Mouse (Mus musculus): Measurements from ENCODE around the gene 4933402J07Rik. TPM values are rescaled to one million over a fixed set of nuclear protein-coding genes. Genes with fewer than 3 reads are reported as not detected.

The 4933402J07Rik gene
- polyA plus RNA-seq, 1 experiment from 2014 or later = not detected

DNA sequence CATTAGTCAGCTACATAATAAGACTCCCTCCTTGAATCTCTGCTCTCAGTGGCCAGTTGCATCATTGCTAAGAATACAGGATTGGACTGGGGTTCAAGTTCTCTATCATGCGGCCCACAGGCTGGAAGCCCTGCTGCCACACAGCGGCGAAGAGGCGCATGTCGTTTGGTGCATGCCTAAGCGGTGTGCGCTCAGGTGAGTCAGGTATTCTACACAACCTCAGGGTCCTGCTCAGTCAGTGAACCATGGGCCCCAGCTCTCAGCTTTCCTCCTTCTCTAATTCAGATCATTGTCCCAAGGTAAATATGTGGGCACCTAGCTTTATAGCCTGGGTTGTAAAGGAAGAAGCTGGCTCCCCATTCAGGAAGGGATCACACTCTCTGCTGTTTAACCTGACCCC lies 45.5 kb downstream of the 4933402J07Rik start:
- no peak for ATAC-seq (replicated peaks; ENCODE audit: insufficient number of reproducible peaks, low FRiP score, low TSS enrichment)
- no peaks in the 10 kb centered on the region for H3K36me3 ChIP-seq (ENCODE audit: control insufficient read depth, insufficient read depth, low read length)
- WGBS (ENCODE audit: insufficient replicate concordance) = 81% methylated on average over 7 of the region's 7 CpGs
- no peaks in the 10 kb centered on the region for H3K4me1 ChIP-seq (ENCODE audit: control insufficient read depth, insufficient read depth, low read length)
- H3K27me3 ChIP-seq (ENCODE audit: control insufficient read depth, insufficient read depth, low read length) = peaks cover 9% of the 10 kb centered on the region; the same call in 1 of the 2 replicates
- H3K4me3 ChIP-seq (ENCODE audit: low read depth, low read length) = no peak overlapping the region
- H3K9me3 ChIP-seq (replicated peaks; ENCODE audit: control insufficient read depth, low read length) = no peaks in the 10 kb centered on the region
- H3K27ac ChIP-seq (ENCODE audit: low read depth, low read length) = no peak overlapping the region
- H3K9ac ChIP-seq (ENCODE audit: low read depth, low read length) = no peak overlapping the region
- H3K4me2 ChIP-seq = no peak overlapping the region

DNA sequence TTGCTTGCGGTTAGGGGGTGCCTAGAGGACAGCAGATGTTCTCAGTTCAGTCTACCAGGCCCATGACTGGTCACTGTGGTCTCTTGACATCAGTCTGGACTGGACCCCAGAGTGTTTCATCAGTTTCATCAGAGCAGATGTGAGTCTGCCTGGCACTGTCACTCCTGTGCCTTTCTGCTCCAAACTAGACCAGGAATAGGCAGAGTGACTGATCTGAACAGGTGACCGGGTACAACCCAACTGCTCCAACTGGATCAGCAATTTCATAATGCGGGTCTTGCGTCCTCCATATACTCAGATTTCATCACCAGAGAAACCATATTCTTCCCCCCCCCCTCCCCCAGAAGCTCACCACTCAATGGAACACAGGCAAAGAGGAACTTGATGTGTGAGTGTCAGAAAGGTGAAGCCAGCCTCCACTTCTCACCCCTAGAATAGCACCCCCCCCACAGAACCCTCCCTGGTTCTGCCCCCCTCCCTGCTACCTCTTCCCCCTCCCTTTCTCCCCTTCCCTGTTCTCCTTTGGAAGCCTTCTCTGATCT lies 46.1 kb downstream of the 4933402J07Rik start:
- no peak for ATAC-seq (replicated peaks; ENCODE audit: insufficient number of reproducible peaks, low FRiP score, low TSS enrichment)
- no peak overlapping the region for H3K9ac ChIP-seq (ENCODE audit: low read depth, low read length)
- WGBS (ENCODE audit: insufficient replicate concordance) = 83% methylated on average over 4 of the region's 4 CpGs
- H3K27me3 ChIP-seq (ENCODE audit: control insufficient read depth, insufficient read depth, low read length) = peaks cover 9% of the 10 kb centered on the region
- no peaks in the 10 kb centered on the region for H3K4me1 ChIP-seq (ENCODE audit: control insufficient read depth, insufficient read depth, low read length)
- no peak overlapping the region for H3K4me2 ChIP-seq
- H3K36me3 ChIP-seq (ENCODE audit: control insufficient read depth, insufficient read depth, low read length) = no peaks in the 10 kb centered on the region
- H3K4me3 ChIP-seq (ENCODE audit: low read depth, low read length) = no peak overlapping the region
- no peak overlapping the region for H3K27ac ChIP-seq (ENCODE audit: low read depth, low read length)
- H3K9me3 ChIP-seq (replicated peaks; ENCODE audit: control insufficient read depth, low read length) = no peaks in the 10 kb centered on the region

DNA sequence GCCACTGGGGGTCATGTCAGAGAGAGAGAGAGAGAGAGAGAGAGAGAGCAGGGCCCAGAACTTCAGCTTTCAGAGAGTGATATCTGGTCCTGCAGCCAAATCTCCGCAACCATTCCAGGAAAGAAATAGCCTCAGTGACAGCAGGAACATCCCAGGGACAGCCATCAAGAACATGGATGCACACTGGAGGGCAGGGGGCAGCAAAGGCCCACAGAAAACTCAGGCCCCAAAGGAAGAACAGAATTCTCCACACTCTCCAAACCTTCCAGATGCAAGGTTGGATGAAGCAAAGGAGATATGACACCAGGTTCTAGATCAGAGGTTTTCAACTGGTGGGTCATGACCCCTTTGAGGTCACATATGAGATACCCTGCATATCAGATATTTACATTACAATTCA lies 50.0 kb downstream of the 4933402J07Rik start:
- ATAC-seq (replicated peaks; ENCODE audit: insufficient number of reproducible peaks, low FRiP score, low TSS enrichment) = no peak
- Histone ChIP-seq H3K9me3 (replicated peaks; ENCODE audit: control insufficient read depth, low read length) (no peaks in the 10 kb centered on the region), H3K27me3 (ENCODE audit: control insufficient read depth, insufficient read depth, low read length) (peaks cover 15% of the 10 kb centered on the region; the same call in 1 of the 2 replicates), H3K4me3 (ENCODE audit: low read depth, low read length) (no peak overlapping the region), H3K4me1 (ENCODE audit: control insufficient read depth, insufficient read depth, low read length) (no peaks in the 10 kb centered on the region), H3K9ac (ENCODE audit: low read depth, low read length) (no peak overlapping the region), H3K4me2 (no peak overlapping the region), H3K36me3 (ENCODE audit: control insufficient read depth, insufficient read depth, low read length) (no peaks in the 10 kb centered on the region), H3K27ac (ENCODE audit: low read depth, low read length) (no peak overlapping the region)
- 85% methylated on average over 1 of the region's 1 CpGs for WGBS (ENCODE audit: insufficient replicate concordance)

DNA sequence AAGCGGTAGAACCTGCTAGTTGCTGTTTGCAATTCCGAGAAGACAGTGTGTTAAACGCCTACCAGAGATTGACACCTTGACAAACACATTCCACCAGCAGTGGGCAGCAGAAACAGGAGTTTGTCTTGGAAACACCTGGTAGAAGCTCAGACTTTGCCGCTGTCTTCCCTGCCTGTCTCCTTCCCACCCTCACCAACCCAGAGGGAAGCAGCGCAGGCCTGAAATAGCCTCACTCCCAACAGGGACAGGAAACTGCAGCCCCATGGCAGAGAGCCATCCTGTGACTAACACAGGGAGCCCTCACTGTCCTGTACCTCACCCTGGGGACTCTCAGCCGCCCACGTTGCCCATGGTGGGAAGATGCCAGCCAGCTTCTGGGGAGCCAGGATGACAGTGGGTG lies 55.5 kb downstream of the 4933402J07Rik start:
- ATAC-seq (replicated peaks; ENCODE audit: insufficient number of reproducible peaks, low FRiP score, low TSS enrichment) = no peak
- Histone ChIP-seq H3K9ac (ENCODE audit: low read depth, low read length) (no peak overlapping the region), H3K9me3 (replicated peaks; ENCODE audit: control insufficient read depth, low read length) (no peaks in the 10 kb centered on the region), H3K4me2 (no peak overlapping the region), H3K4me3 (ENCODE audit: low read depth, low read length) (no peak overlapping the region), H3K27ac (ENCODE audit: low read depth, low read length) (no peak overlapping the region), H3K36me3 (ENCODE audit: control insufficient read depth, insufficient read depth, low read length) (no peaks in the 10 kb centered on the region), H3K27me3 (ENCODE audit: control insufficient read depth, insufficient read depth, low read length) (peaks cover 12% of the 10 kb centered on the region; the same call in 1 of the 2 replicates), H3K4me1 (ENCODE audit: control insufficient read depth, insufficient read depth, low read length) (peaks cover 3% of the 10 kb centered on the region; the same call in 1 of the 2 replicates)
- WGBS (ENCODE audit: insufficient replicate concordance) = 37% methylated on average over 7 of the region's 7 CpGs

DNA sequence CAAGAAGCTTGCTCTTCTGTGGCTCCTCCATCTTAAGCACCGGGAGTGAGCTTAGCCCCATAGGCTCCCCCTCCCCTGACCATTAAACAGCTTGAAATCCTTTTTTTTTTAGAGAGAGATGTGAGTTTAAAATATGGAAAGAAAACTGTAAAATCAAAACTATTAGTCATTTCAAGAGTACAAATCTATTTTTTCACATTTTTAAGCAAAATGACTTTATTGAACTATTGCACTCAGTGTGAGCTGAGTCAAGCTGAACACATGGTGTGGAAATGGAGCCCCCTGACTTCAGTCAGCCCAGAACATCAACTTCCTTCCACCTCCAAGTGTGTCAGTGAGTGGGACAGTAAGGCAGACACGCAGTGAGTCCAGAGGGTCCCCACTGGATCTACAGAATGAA lies 55.9 kb downstream of the 4933402J07Rik start:
- no peak overlapping the region for H3K4me2 ChIP-seq
- H3K9ac ChIP-seq (ENCODE audit: low read depth, low read length) = no peak overlapping the region
- no peaks in the 10 kb centered on the region for H3K36me3 ChIP-seq (ENCODE audit: control insufficient read depth, insufficient read depth, low read length)
- WGBS (ENCODE audit: insufficient replicate concordance) = 67% methylated on average over 2 of the region's 2 CpGs
- peaks cover 12% of the 10 kb centered on the region; the same call in 1 of the 2 replicates for H3K27me3 ChIP-seq (ENCODE audit: control insufficient read depth, insufficient read depth, low read length)
- peaks cover 3% of the 10 kb centered on the region; the same call in 1 of the 2 replicates for H3K4me1 ChIP-seq (ENCODE audit: control insufficient read depth, insufficient read depth, low read length)
- no peak for ATAC-seq (replicated peaks; ENCODE audit: insufficient number of reproducible peaks, low FRiP score, low TSS enrichment)
- H3K9me3 ChIP-seq (replicated peaks; ENCODE audit: control insufficient read depth, low read length) = no peaks in the 10 kb centered on the region
- no peak overlapping the region for H3K4me3 ChIP-seq (ENCODE audit: low read depth, low read length)
- no peak overlapping the region for H3K27ac ChIP-seq (ENCODE audit: low read depth, low read length)

DNA sequence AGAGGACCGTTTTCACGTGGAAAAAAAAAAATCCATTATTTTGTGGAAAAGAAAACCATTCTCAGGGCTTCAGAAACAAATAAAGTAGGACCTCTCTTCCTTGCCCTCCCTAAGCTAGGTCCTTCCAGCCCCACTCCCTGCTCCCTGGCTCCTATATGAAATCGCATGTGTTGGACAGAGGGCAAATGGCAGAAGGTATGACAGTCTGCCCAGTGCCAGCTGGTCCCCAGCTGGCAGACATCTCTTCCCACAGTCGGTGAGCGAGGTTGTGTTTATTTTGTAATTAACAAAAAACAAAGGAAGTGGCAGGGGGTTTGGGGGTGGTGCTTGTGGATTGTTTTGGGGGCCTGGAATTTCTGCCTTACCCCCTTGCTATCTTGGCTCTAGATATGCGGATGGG lies 56.6 kb downstream of the 4933402J07Rik start:
- peaks cover 3% of the 10 kb centered on the region; the same call in 1 of the 2 replicates for H3K4me1 ChIP-seq (ENCODE audit: control insufficient read depth, insufficient read depth, low read length)
- H3K27me3 ChIP-seq (ENCODE audit: control insufficient read depth, insufficient read depth, low read length) = peaks cover 8% of the 10 kb centered on the region; the same call in 1 of the 2 replicates
- H3K4me3 ChIP-seq (ENCODE audit: low read depth, low read length) = no peak overlapping the region
- no peaks in the 10 kb centered on the region for H3K36me3 ChIP-seq (ENCODE audit: control insufficient read depth, insufficient read depth, low read length)
- no peak overlapping the region for H3K4me2 ChIP-seq
- H3K27ac ChIP-seq (ENCODE audit: low read depth, low read length) = no peak overlapping the region
- ATAC-seq (replicated peaks; ENCODE audit: insufficient number of reproducible peaks, low FRiP score, low TSS enrichment) = no peak
- H3K9ac ChIP-seq (ENCODE audit: low read depth, low read length) = no peak overlapping the region
- 61% methylated on average over 6 of the region's 6 CpGs for WGBS (ENCODE audit: insufficient replicate concordance)
- no peaks in the 10 kb centered on the region for H3K9me3 ChIP-seq (replicated peaks; ENCODE audit: control insufficient read depth, low read length)

DNA sequence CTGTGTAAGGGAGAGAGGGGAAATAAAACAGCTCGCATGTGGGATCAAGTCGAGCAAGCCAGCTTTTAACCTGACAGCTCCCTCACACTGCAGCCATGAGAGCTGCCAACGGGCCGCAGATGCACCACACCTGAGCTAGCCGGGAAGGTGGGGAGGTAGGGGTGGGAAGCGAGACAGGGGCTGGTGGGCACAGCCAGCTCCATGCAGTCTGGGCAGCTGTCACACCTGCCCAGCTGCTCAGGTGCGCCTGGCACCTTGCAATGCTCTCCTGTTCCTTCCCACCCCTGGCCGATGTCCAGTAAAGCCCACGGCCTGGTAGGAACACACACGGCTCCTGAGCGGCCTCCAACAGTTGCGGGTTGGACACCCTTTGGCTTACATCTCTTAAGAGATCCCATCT lies 57.5 kb downstream of the 4933402J07Rik start:
- Histone ChIP-seq H3K36me3 (ENCODE audit: control insufficient read depth, insufficient read depth, low read length) (no peaks in the 10 kb centered on the region), H3K27me3 (ENCODE audit: control insufficient read depth, insufficient read depth, low read length) (peaks cover 4% of the 10 kb centered on the region; the same call in 1 of the 2 replicates), H3K9ac (ENCODE audit: low read depth, low read length) (no peak overlapping the region), H3K4me1 (ENCODE audit: control insufficient read depth, insufficient read depth, low read length) (peaks cover 3% of the 10 kb centered on the region; the same call in 1 of the 2 replicates), H3K9me3 (replicated peaks; ENCODE audit: control insufficient read depth, low read length) (no peaks in the 10 kb centered on the region), H3K27ac (ENCODE audit: low read depth, low read length) (no peak overlapping the region), H3K4me3 (ENCODE audit: low read depth, low read length) (no peak overlapping the region), H3K4me2 (no peak overlapping the region)
- WGBS (ENCODE audit: insufficient replicate concordance) = 79% methylated on average over 12 of the region's 12 CpGs
- ATAC-seq (replicated peaks; ENCODE audit: insufficient number of reproducible peaks, low FRiP score, low TSS enrichment) = no peak

DNA sequence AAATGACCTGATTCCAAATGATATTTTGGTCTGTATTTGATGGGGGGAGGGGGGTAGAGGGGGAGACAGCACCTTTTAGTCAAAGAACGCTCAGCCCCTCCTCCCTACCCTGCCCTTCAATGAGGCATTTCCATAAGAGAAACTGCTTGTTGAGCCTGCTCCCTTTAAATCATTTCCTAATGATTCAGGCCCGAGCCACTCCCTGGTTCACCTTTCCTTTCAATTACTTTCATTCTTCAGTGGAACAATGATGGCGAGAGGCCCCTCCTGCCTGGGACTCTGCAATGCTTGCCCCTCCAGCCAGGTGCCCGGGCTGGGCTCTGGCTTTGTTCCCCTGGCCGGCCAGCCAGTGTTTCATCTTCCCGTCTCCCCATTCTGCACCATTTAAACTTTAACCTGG lies 66.0 kb downstream of the 4933402J07Rik start:
- Histone ChIP-seq H3K4me2 (no peak overlapping the region), H3K4me1 (ENCODE audit: control insufficient read depth, insufficient read depth, low read length) (0 out of 2 replicates have a peak, but pooled peaks cover 6% of the 10 kb centered on the region), H3K36me3 (ENCODE audit: control insufficient read depth, insufficient read depth, low read length) (no peaks in the 10 kb centered on the region), H3K27ac (ENCODE audit: low read depth, low read length) (no peak overlapping the region), H3K9ac (ENCODE audit: low read depth, low read length) (no peak overlapping the region), H3K4me3 (ENCODE audit: low read depth, low read length) (no peak overlapping the region), H3K9me3 (replicated peaks; ENCODE audit: control insufficient read depth, low read length) (no peaks in the 10 kb centered on the region), H3K27me3 (ENCODE audit: control insufficient read depth, insufficient read depth, low read length) (no peaks in the 10 kb centered on the region)
- WGBS (ENCODE audit: insufficient replicate concordance) = 44% methylated on average over 6 of the region's 6 CpGs
- ATAC-seq (replicated peaks; ENCODE audit: insufficient number of reproducible peaks, low FRiP score, low TSS enrichment) = no peak

DNA sequence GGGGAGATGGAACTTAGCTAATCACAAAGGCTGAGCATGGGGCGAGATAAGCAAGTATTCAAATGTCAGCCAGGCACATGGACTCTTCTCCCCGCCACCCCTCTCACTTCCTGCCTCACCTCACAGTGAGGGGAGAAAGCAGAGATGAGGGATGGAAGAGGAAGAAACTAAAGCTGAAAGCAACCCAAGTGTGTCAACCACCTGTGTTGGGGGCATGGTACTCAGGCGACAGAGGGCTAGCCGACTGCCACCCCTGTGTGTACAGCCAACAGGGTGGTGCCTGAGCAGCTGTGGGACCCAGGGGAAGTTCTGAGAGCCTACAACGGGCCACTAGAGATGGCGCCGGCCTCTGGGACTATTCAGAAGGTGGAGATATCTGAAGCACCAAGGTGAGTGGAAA lies 68.1 kb downstream of the 4933402J07Rik start:
- no peaks in the 10 kb centered on the region for H3K36me3 ChIP-seq (ENCODE audit: control insufficient read depth, insufficient read depth, low read length)
- H3K4me1 ChIP-seq (ENCODE audit: control insufficient read depth, insufficient read depth, low read length) = 0 out of 2 replicates have a peak, but pooled peaks cover 6% of the 10 kb centered on the region
- ATAC-seq (replicated peaks; ENCODE audit: insufficient number of reproducible peaks, low FRiP score, low TSS enrichment) = no peak
- H3K4me2 ChIP-seq = no peak overlapping the region
- H3K27ac ChIP-seq (ENCODE audit: low read depth, low read length) = no peak overlapping the region
- WGBS (ENCODE audit: insufficient replicate concordance) = 61% methylated on average over 7 of the region's 7 CpGs
- no peaks in the 10 kb centered on the region for H3K27me3 ChIP-seq (ENCODE audit: control insufficient read depth, insufficient read depth, low read length)
- no peaks in the 10 kb centered on the region for H3K9me3 ChIP-seq (replicated peaks; ENCODE audit: control insufficient read depth, low read length)
- H3K9ac ChIP-seq (ENCODE audit: low read depth, low read length) = no peak overlapping the region
- no peak overlapping the region for H3K4me3 ChIP-seq (ENCODE audit: low read depth, low read length)

Data from heart, embryonic 11.5 days (tissue).